Mouse (Mus musculus): ENCODE data around the gene Zp3r.
"Not testable (repeated sequence)": the region's sequence is repeated elsewhere in the genome, so short reads cannot be mapped to it uniquely, and the experiment has no call there.

Gene Zp3r

GRCm38 (mm10) chr1:130629521-130629920 lies at the start of gene Zp3r:
TSS of gene Zp3r (minus strand) at chr1:130629621.
- no peak for DNase-seq

- DNase-seq = no peak
Observed at GRCm38 (mm10) chr1:130678551-130678950, 49.1 kb upstream of the Zp3r start.

- DNase-seq = not testable (repeated sequence)
Observed at GRCm38 (mm10) chr1:130663576-130663975, 34.2 kb upstream of the Zp3r start.

GRCm38 (mm10) chr1:130661454-130661853 lies 32.0 kb upstream of the Zp3r start, which contains the start of gene C4bp:
TSS of gene C4bp (minus strand) at chr1:130661632.
- DNase-seq = no peak

GRCm38 (mm10) chr1:130659641-130660040 lies 30.2 kb upstream of the Zp3r start:
- DNase-seq = peak; percentile 2

GRCm38 (mm10) chr1:130644103-130644502 lies 14.7 kb upstream of the Zp3r start:
- no peak for DNase-seq

GRCm38 (mm10) chr1:130640967-130641366 lies 11.5 kb upstream of the Zp3r start:
- no peak for DNase-seq

GRCm38 (mm10) chr1:130633761-130634410 lies 4.5 kb upstream of the Zp3r start:
- peak; percentile 11 for DNase-seq

GRCm38 (mm10) chr1:130633316-130633715 lies 3.9 kb upstream of the Zp3r start:
- DNase-seq = no peak

GRCm38 (mm10) chr1:130596291-130596690 lies 33.1 kb downstream of the Zp3r start:
- DNase-seq = no peak

- DNase-seq = no peak
Observed at GRCm38 (mm10) chr1:130588659-130589058, 40.8 kb downstream of the Zp3r start.

GRCm38 (mm10) chr1:130576389-130576788 lies 53.0 kb downstream of the Zp3r start:
- DNase-seq = no peak

- peak; percentile 7 for DNase-seq
Observed at GRCm38 (mm10) chr1:130575962-130576361, 53.5 kb downstream of the Zp3r start.

GRCm38 (mm10) chr1:130551407-130552249 lies 77.8 kb downstream of the Zp3r start:
- DNase-seq = no peak

GRCm38 (mm10) chr1:130550242-130551167 lies 78.9 kb downstream of the Zp3r start:
- no peak for DNase-seq

- no peak for DNase-seq
Observed at GRCm38 (mm10) chr1:130549698-130550097, 79.7 kb downstream of the Zp3r start.

- DNase-seq = no peak
Observed at GRCm38 (mm10) chr1:130549160-130549559, 80.3 kb downstream of the Zp3r start.

GRCm38 (mm10) chr1:130547674-130548429 lies 81.6 kb downstream of the Zp3r start:
- DNase-seq = no peak

All from cerebellum, adult 9-10 months (tissue).